Comparison of ENCODE assay signal across 26 mouse cellular contexts in the genomic region with DNA sequence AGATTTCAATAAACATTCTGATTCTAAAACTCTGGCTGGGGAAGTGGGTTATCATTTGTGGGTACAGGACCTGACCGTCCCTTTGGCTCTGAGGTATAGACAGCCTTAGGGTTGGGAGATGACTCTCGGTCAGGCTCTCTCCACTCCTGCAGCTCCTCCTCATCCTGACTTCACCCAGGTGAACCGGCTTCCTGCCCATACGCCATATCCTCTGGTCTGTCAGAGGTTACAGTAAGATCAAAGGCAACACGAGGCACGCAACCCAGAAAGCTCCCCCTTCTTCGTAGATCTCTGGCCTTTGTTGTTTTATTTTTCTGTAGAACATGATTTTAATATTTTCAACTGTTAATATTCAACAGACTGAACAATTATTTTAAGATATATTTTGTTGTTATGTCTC. TPM values are rescaled to one million over a fixed set of nuclear protein-coding genes. Genes with fewer than 3 reads are reported as not detected.
DNase-seq lines count a peak whose midpoint lies in the region; ATAC-seq and TF ChIP-seq lines count a peak whose summit lies in the region.
"Had no signal": no experiment of that assay in that cellular context is flagged by ENCODE, and none has a peak within 500 bp of the region (broad histone marks: within the 10 kb centered on the region; RNA-seq: fewer than 3 reads in every experiment).

No protein-coding gene starts in this region.

- H3K4me3 ChIP-seq in thymus, adult 2 months (ENCODE audit: control insufficient read depth, insufficient read depth, low read length): no peak overlapping the region
- H3K4me3 ChIP-seq: embryonic facial prominence, embryonic 13.5 days; forebrain, embryonic 13.5 days; gastrocnemius, adult 2 months; heart, embryonic 13.5 days; hindbrain, embryonic 15.5 days had no signal

- H3K27ac ChIP-seq in thymus, adult 2 months (ENCODE audit: control insufficient read depth, insufficient read depth, low read length): no peak overlapping the region
- H3K27ac ChIP-seq: embryonic facial prominence, embryonic 13.5 days; forebrain, embryonic 13.5 days; gastrocnemius, adult 2 months; heart, embryonic 13.5 days; hindbrain, embryonic 15.5 days had no signal

- intact Hi-C loops in gastrocnemius, postnatal 36 days (cut with DNase I): no loop called here

- peaks cover 4% of the 10 kb centered on the region; the same call in 1 of the 2 replicates for H3K4me1 ChIP-seq in thymus, adult 2 months (replicated peaks; ENCODE audit: control insufficient read depth, insufficient read depth, low read length)
- H3K4me1 ChIP-seq: embryonic facial prominence, embryonic 13.5 days; forebrain, embryonic 13.5 days; heart, embryonic 13.5 days; hindbrain, embryonic 15.5 days had no signal

- DNase-seq in thymus, adult 2 months: peak; percentile 10
- no peak for DNase-seq in thymus, postnatal 10 days (ENCODE audit: low spot score in 2 of 2)
- peak; percentile 14 for DNase-seq in thymus, postnatal 25 days
- DNase-seq in gastrocnemius, postnatal 36 days: no peak
- DNase-seq in spleen, postnatal 10 days (ENCODE audit: low spot score in 2 of 2): no peak
- no peak for DNase-seq in neural tube, embryonic 10.5 days (ENCODE audit: extremely low spot score, low spot score)
- DNase-seq: adrenal gland, postnatal 14 days; B cell, adult 2 months; cerebellum, adult 11-12 months; cerebellum, adult 9-10 months; cerebellum, postnatal 25 days; forebrain, postnatal 0 days; gastrocnemius, adult 2 months; gastrocnemius, postnatal 25 days; heart, adult 11 months; heart, postnatal 36 days had no signal

- H3K27me3 ChIP-seq in thymus, adult 2 months (ENCODE audit: control insufficient read depth, insufficient read depth, low read length): no peaks in the 10 kb centered on the region
- H3K27me3 ChIP-seq: embryonic facial prominence, embryonic 13.5 days; forebrain, embryonic 13.5 days; heart, embryonic 13.5 days; hindbrain, embryonic 15.5 days had no signal

- no peak for TF ChIP-seq CTCF in thymus, adult 2 months (IDR thresholded peaks at IDR 0.05; ENCODE audit: borderline replicate concordance, control insufficient read depth, extremely low read depth, insufficient read depth, low read length, poor library complexity)

- ATAC-seq in inflammation-experienced regulatory T-cells, adult 6 months: peak; percentile 74
- ATAC-seq: forebrain, embryonic 13.5 days; forebrain, postnatal 0 days had no signal

- TF ChIP-seq POLR2A in thymus, adult 2 months (IDR thresholded peaks at IDR 0.05; ENCODE audit: control insufficient read depth, extremely low read depth, insufficient read depth, low read length, poor library complexity): no peak

- H3K36me3 ChIP-seq in thymus, adult 2 months (ENCODE audit: control insufficient read depth, insufficient read depth, low read length): no peaks in the 10 kb centered on the region
- H3K36me3 ChIP-seq: embryonic facial prominence, embryonic 13.5 days; G1E; heart, embryonic 13.5 days; hindbrain, embryonic 15.5 days had no signal

- WGBS in thymus, adult 2 months: 29% methylated on average over 7 of the region's 7 CpGs

RNA-seq across cellular contexts. Expression of a gene that starts 1.9 kb away (rescaled TPM):
- polyA plus RNA-seq in thymus, adult 2 months (2012; rRNA removed): not detected in 2 replicates
- polyA plus RNA-seq in inflammation-experienced regulatory T-cells, adult 6 months (2017; shearing (Covaris generic)): not detected
- not detected for total RNA-seq in gastrocnemius, postnatal 36 days (2021)
- total RNA-seq: adrenal gland, adult 18-20 months; adrenal gland, postnatal 14 days; forebrain, postnatal 0 days; gastrocnemius, adult 2 months; gastrocnemius, postnatal 25 days; heart, postnatal 36 days had no signal
- polyA plus RNA-seq: cortical plate, adult 2 months; embryonic facial prominence, embryonic 13.5 days; forebrain, embryonic 13.5 days; forebrain, postnatal 0 days; G1E; heart, embryonic 13.5 days; heart, postnatal 0 days; hindbrain, embryonic 11.5 days; hindbrain, embryonic 15.5 days had no signal

RNA-seq across cellular contexts. Expression of a gene that starts 14.3 kb away (rescaled TPM):
- 0.03 and 0.08 TPM in 2 replicates for polyA plus RNA-seq in thymus, adult 2 months (2012; rRNA removed)
- not detected for polyA plus RNA-seq in inflammation-experienced regulatory T-cells, adult 6 months (2017; shearing (Covaris generic))
- not detected for total RNA-seq in gastrocnemius, postnatal 36 days (2021)
- total RNA-seq: adrenal gland, adult 18-20 months; adrenal gland, postnatal 14 days; forebrain, postnatal 0 days; gastrocnemius, adult 2 months; gastrocnemius, postnatal 25 days; heart, postnatal 36 days had no signal
- polyA plus RNA-seq: G1E; heart, embryonic 13.5 days; heart, postnatal 0 days; hindbrain, embryonic 15.5 days had no signal

RNA-seq across cellular contexts. Expression of a gene that starts 16.3 kb away (rescaled TPM):
- polyA plus RNA-seq in thymus, adult 2 months (2012; rRNA removed): 0.69 and 1.00 TPM in 2 replicates
- not detected for polyA plus RNA-seq in inflammation-experienced regulatory T-cells, adult 6 months (2017; shearing (Covaris generic))
- total RNA-seq in gastrocnemius, postnatal 36 days (2021): not detected
- total RNA-seq: adrenal gland, adult 18-20 months; adrenal gland, postnatal 14 days; gastrocnemius, adult 2 months; gastrocnemius, postnatal 25 days; heart, postnatal 36 days had no signal
- polyA plus RNA-seq: embryonic facial prominence, embryonic 13.5 days; forebrain, embryonic 13.5 days; forebrain, postnatal 0 days; G1E; heart, embryonic 13.5 days; heart, postnatal 0 days; hindbrain, embryonic 11.5 days; hindbrain, embryonic 15.5 days had no signal

RNA-seq across cellular contexts. Expression of a gene that starts 20.2 kb away (rescaled TPM):
- 3.2 and 4.4 TPM in 2 replicates for polyA plus RNA-seq in thymus, adult 2 months (2012; rRNA removed)
- polyA plus RNA-seq in inflammation-experienced regulatory T-cells, adult 6 months (2017; shearing (Covaris generic)): 10 to 100 TPM; 40.8 to 58.9 (median 47.8) TPM
- 1 to 10 TPM; 5.9 to 6.8 TPM for total RNA-seq in gastrocnemius, postnatal 36 days (2021)

RNA-seq across cellular contexts. Expression of a gene that starts 35.8 kb away (rescaled TPM):
- polyA plus RNA-seq in thymus, adult 2 months (2012; rRNA removed): 0.05 TPM in 1 of 2 replicates, not detected in the other
- polyA plus RNA-seq in inflammation-experienced regulatory T-cells, adult 6 months (2017; shearing (Covaris generic)): not detected
- not detected for total RNA-seq in gastrocnemius, postnatal 36 days (2021)
- total RNA-seq: adrenal gland, adult 18-20 months; adrenal gland, postnatal 14 days; forebrain, postnatal 0 days; gastrocnemius, adult 2 months; gastrocnemius, postnatal 25 days; heart, postnatal 36 days had no signal
- polyA plus RNA-seq: embryonic facial prominence, embryonic 13.5 days; forebrain, embryonic 13.5 days; forebrain, postnatal 0 days; G1E; heart, embryonic 13.5 days; heart, postnatal 0 days; hindbrain, embryonic 11.5 days; hindbrain, embryonic 15.5 days had no signal

Comparison
In these comparisons a context has a peak if more than half of its experiments do, and no peak if none do; other contexts are left out.
1. DNase-seq: peak in thymus, adult 2 months (single experiment) and thymus, postnatal 25 days (single experiment); none in thymus, postnatal 10 days (0 of 2), gastrocnemius, postnatal 36 days (0 of 2), spleen, postnatal 10 days (0 of 2) and neural tube, embryonic 10.5 days (single experiment).